Mouse (Mus musculus) CH12.LX (cell line): Measurements from ENCODE around the gene Trpv1. TPM values are rescaled to one million over a fixed set of nuclear protein-coding genes. Genes with fewer than 3 reads are reported as not detected.

ENCODE experiments used
- DNase-seq: peaks from one replicate; pipeline ENCODE4 v3.0.0-alpha.2; 2013; ENCODE audit errors: extremely low read depth
- H3K27ac ChIP-seq: 2 replicates; pipeline ENCODE4 v1.5.1; 2012; ENCODE audit warnings: low read depth, mild to moderate bottlenecking, control low read depth, moderate library complexity; ENCODE audit not compliant: insufficient read depth
- H3K27me3 ChIP-seq: replicated peaks from 2 replicates; pipeline ENCODE3; 2012; ENCODE audit warnings: inconsistent platforms
- H3K36me3 ChIP-seq, 2 experiments: replicated peaks in 1 of 2; 2 replicates each; pipeline versions ENCODE3 to v1.6.1; 2012; ENCODE audit warnings: inconsistent platforms in 1 of 2, low read length in 1 of 2, mild to moderate bottlenecking in 1 of 2, mixed read lengths in 1 of 2, moderate library complexity in 1 of 2; ENCODE audit not compliant: control insufficient read depth in 1 of 2, insufficient read depth in 1 of 2
- H3K4me1 ChIP-seq, 2 experiments: 2 replicates each; pipeline ENCODE4 v1.6.1; 2012; ENCODE audit warnings: inconsistent platforms in 1 of 2, moderate library complexity in 1 of 2; ENCODE audit not compliant: insufficient read depth in 2 of 2, control insufficient read depth in 1 of 2
- H3K4me2 ChIP-seq: 2 replicates; pipeline ENCODE4 v1.6.1; 2012; ENCODE audit warnings: low read depth, mild to moderate bottlenecking, control low read depth; ENCODE audit not compliant: poor library complexity, insufficient read depth, severe bottlenecking
- H3K4me3 ChIP-seq, 3 experiments: fragments of 150-350 bp in 1 of 3; sonication (generic) in 1 of 3; replicated peaks in 1 of 3; 2 replicates each; pipeline versions ENCODE3 to v1.5.1; 2011 to 2012; ENCODE audit warnings: low read depth in 2 of 3, low read length in 2 of 3, mild to moderate bottlenecking in 2 of 3, moderate library complexity in 2 of 3, control low read depth in 1 of 3, improper control_type of control experiment in 1 of 3, inconsistent platforms in 1 of 3, mixed read lengths in 1 of 3; ENCODE audit not compliant: poor library complexity in 1 of 3
- H3K79me2 ChIP-seq: replicated peaks from 2 replicates; pipeline ENCODE4 v1.6.1; 2012; ENCODE audit warnings: mild to moderate bottlenecking, moderate library complexity; ENCODE audit not compliant: control insufficient read depth, poor library complexity, insufficient read depth, severe bottlenecking; ENCODE audit errors: extremely low read depth
- H3K9ac ChIP-seq: 2 replicates; pipeline ENCODE4 v1.6.1; 2012; ENCODE audit warnings: low read depth, mild to moderate bottlenecking, control low read depth, moderate library complexity; ENCODE audit not compliant: insufficient read depth
- H3K9me3 ChIP-seq: replicated peaks from 2 replicates; pipeline ENCODE3; 2012; ENCODE audit warnings: low read length, inconsistent platforms, mixed read lengths
- BHLHE40 ChIP-seq: IDR thresholded peaks from 2 replicates; pipeline ENCODE4 v1.6.1; 2011; ENCODE audit warnings: mild to moderate bottlenecking, low read depth, low read length, improper control_type of control experiment
- CHD1 ChIP-seq: IDR thresholded peaks from 2 replicates; pipeline ENCODE4 v1.6.1; 2012; ENCODE audit warnings: low read depth, low read length, improper control_type of control experiment, inconsistent platforms
- E2F4 ChIP-seq: IDR thresholded peaks from 2 replicates; pipeline ENCODE4 v1.6.1; 2011; ENCODE audit warnings: low read depth, low read length, improper control_type of control experiment; ENCODE audit not compliant: insufficient replicate concordance
- ELF1 ChIP-seq: IDR thresholded peaks from 2 replicates; pipeline ENCODE4 v1.6.1; 2014; ENCODE audit warnings: low read depth, mild to moderate bottlenecking, inconsistent platforms, low read length, improper control_type of control experiment
- GABPA ChIP-seq: IDR thresholded peaks from 2 replicates; pipeline ENCODE4 v1.6.1; 2012; ENCODE audit warnings: low read depth, low read length, improper control_type of control experiment, inconsistent platforms; ENCODE audit not compliant: insufficient replicate concordance
- HCFC1 ChIP-seq: IDR thresholded peaks from 2 replicates; pipeline ENCODE4 v1.6.1; 2012; ENCODE audit warnings: low read depth, mild to moderate bottlenecking, inconsistent platforms, low read length, improper control_type of control experiment
- JUND ChIP-seq: conservative IDR thresholded peaks from 2 replicates; pipeline ENCODE4 v1.6.1; 2011; ENCODE audit warnings: low read depth, low read length, improper control_type of control experiment
- MAFK ChIP-seq: IDR thresholded peaks from 2 replicates; pipeline ENCODE4 v1.6.1; 2011; ENCODE audit warnings: low read length, improper control_type of control experiment; ENCODE audit not compliant: insufficient replicate concordance
- MAX ChIP-seq: IDR thresholded peaks from 2 replicates; pipeline ENCODE4 v1.6.1; 2011; ENCODE audit warnings: low read length, improper control_type of control experiment
- MXI1 ChIP-seq: IDR thresholded peaks from 2 replicates; pipeline ENCODE4 v1.6.1; 2011; ENCODE audit warnings: mild to moderate bottlenecking, low read depth, low read length, improper control_type of control experiment
- MYC ChIP-seq: IDR thresholded peaks from 2 replicates; pipeline ENCODE4 v1.6.1; 2011; ENCODE audit warnings: low read depth, mild to moderate bottlenecking, improper control_type of control experiment, low read length
- NRF1 ChIP-seq: IDR thresholded peaks from 2 replicates; pipeline ENCODE4 v1.6.1; 2014; ENCODE audit warnings: low read depth, mild to moderate bottlenecking, inconsistent platforms, low read length, improper control_type of control experiment, moderate library complexity
- PAX5 ChIP-seq: IDR thresholded peaks from 2 replicates; pipeline ENCODE4 v1.6.1; 2012; ENCODE audit warnings: low read length, inconsistent platforms, mixed read lengths
- RAD21 ChIP-seq: IDR thresholded peaks from 2 replicates; pipeline ENCODE4 v1.6.1; 2011; ENCODE audit warnings: low read depth, mild to moderate bottlenecking, low read length, improper control_type of control experiment, moderate library complexity
- TBP ChIP-seq: conservative IDR thresholded peaks from 2 replicates; pipeline ENCODE4 v1.6.1; 2011; ENCODE audit warnings: low read depth, low read length, improper control_type of control experiment
- UBTF ChIP-seq: IDR thresholded peaks from 2 replicates; pipeline ENCODE4 v1.6.1; 2012; ENCODE audit warnings: low read depth, mild to moderate bottlenecking, inconsistent platforms, low read length, improper control_type of control experiment, moderate library complexity
- USF1 ChIP-seq: IDR thresholded peaks from 2 replicates; pipeline ENCODE4 v1.6.1; 2014; ENCODE audit warnings: low read depth, mild to moderate bottlenecking, inconsistent platforms, low read length, improper control_type of control experiment
- USF2 ChIP-seq: conservative IDR thresholded peaks from 2 replicates; pipeline ENCODE4 v1.6.1; 2011; ENCODE audit warnings: low read depth, low read length, improper control_type of control experiment
- ZKSCAN1 ChIP-seq: IDR thresholded peaks from 2 replicates; pipeline ENCODE4 v1.6.1; 2012; ENCODE audit warnings: low read depth, inconsistent platforms, low read length, improper control_type of control experiment, borderline replicate concordance
- ZNF384 ChIP-seq: IDR thresholded peaks from 2 replicates; pipeline ENCODE4 v1.6.1; 2012; ENCODE audit warnings: low read depth, low read length, improper control_type of control experiment, inconsistent platforms
- dilution Hi-C: fragments of 300-500 bp; cut with MboI; formaldehyde crosslinking; loops from 2 replicates; pipeline ENCODE4 v1.14.3; 2020; ENCODE audit warnings: low sequenced_read_pairs; ENCODE audit not compliant: extremely low pct_unique_long_range_greater_than_20kb, extremely low pct_ligation_motif_present
- in situ Hi-C: fragments of 300-500 bp; cut with MboI; formaldehyde crosslinking; loops from 3 replicates; pipeline ENCODE4 v1.14.3; 2019; ENCODE audit warnings: low sequenced_read_pairs, low pct_ligation_motif_present, low pct_unique_long_range_greater_than_20kb, mixed read lengths
- polyA plus RNA-seq: library from polyadenylated mRNA; unstranded; fragments of >175 nt; gene quantifications from 2 replicates; pipeline ENCODE4 v1.2.1, GENCODE M21; 2012; ENCODE audit warnings: low read depth; ENCODE audit not compliant: insufficient read length
- total RNA-seq, 2 experiments: library from RNA; depleted of rRNA; stranded (reverse); fragments of 300-350 nt in 1 of 2; fragments of >200 nt in 1 of 2; gene quantifications; 2 replicates each; pipeline ENCODE4 v1.2.3; 2012 to 2014

Trpv1 gene
- total and polyA plus RNA-seq, 3 experiments = 0.08 to 0.13 TPM; not detected in 1

- in situ Hi-C loops (no loop called here), dilution Hi-C loops (no loop called here)
- 0 out of 2 replicates have a peak, but pooled peaks have one; percentile 33 for TF ChIP-seq MAX
- TF ChIP-seq USF2 = peak; percentile 84
- no peak for TF ChIP-seq HCFC1
- no peak for TF ChIP-seq MAFK
- TF ChIP-seq USF1 = peak; percentile 75
- TF ChIP-seq BHLHE40 = 0 out of 2 replicates have a peak, but pooled peaks have one; percentile 20
- TF ChIP-seq, all 38 proteins: peak for 4
Observed at GRCm38 (mm10) chr11:73232513-73232912, 1.6 kb upstream of the Trpv1 start.

GRCm38 (mm10) chr11:73235990-73236701, 2.1 kb downstream of the Trpv1 start:
- dilution Hi-C loops = no loop called here

More at GRCm38 (mm10) chr11:73232513-73232912, 1.6 kb upstream of the Trpv1 start:
- H3K4me3 ChIP-seq = no peak overlapping the region
- no peak overlapping the region for H3K27ac ChIP-seq
- no peaks in the 10 kb centered on the region for H3K9me3 ChIP-seq
- H3K4me2 ChIP-seq = peak overlapping the region; percentile 4; the same call in 1 of the 2 replicates
- peaks cover 93% of the 10 kb centered on the region for H3K27me3 ChIP-seq
- no peak for DNase-seq
- no peaks in the 10 kb centered on the region for H3K36me3 ChIP-seq
- no peak overlapping the region for H3K9ac ChIP-seq
- no peaks in the 10 kb centered on the region for H3K4me1 ChIP-seq
- no peaks in the 10 kb centered on the region for H3K79me2 ChIP-seq

DNA sequence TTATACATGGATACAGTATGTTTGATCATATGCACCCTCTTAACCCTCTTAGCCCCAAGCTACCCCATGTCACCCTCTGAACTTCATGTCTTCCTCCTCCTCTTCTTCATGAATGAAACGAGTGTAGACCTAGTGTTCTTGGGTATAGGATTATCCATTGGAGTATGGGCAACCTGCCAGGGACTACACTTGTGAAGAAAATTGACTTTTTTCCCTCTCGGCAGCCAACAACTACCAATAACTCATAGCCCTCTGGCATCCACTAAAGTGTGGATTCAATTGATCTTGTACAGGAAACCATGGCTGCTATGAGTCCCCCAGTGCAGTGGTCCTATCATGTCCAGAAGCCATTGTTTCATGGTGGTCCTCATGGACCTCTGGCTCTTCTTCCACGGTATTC, 2.6 kb downstream of the Trpv1 start:
- H3K4me3 ChIP-seq = no peak overlapping the region
- TF ChIP-seq NRF1 = no peak
- TF ChIP-seq TBP = no peak
- no peak for TF ChIP-seq MAX
- TF ChIP-seq UBTF = no peak
- no peak for TF ChIP-seq RAD21
- TF ChIP-seq ZNF384 = no peak
- no peak for TF ChIP-seq GABPA
- no peak for TF ChIP-seq CHD1
- TF ChIP-seq MXI1 = no peak
- TF ChIP-seq MAFK = no peak
- no peak for TF ChIP-seq JUND
- TF ChIP-seq PAX5 = no peak
- TF ChIP-seq ZKSCAN1 = no peak
- TF ChIP-seq E2F4 = no peak
- TF ChIP-seq ELF1 = no peak
- TF ChIP-seq MYC = no peak
- peaks cover 96% of the 10 kb centered on the region for H3K27me3 ChIP-seq
- no peaks in the 10 kb centered on the region for H3K36me3 ChIP-seq
- dilution Hi-C loops (no loop called here), in situ Hi-C loops (loop anchor here (5.0 kb wide), 1 partner anchor 41 kb away; no protein-coding TSS in a partner anchor)
- H3K9me3 ChIP-seq = no peaks in the 10 kb centered on the region
- H3K9ac ChIP-seq = no peak overlapping the region
- no peak overlapping the region for H3K27ac ChIP-seq
- no peaks in the 10 kb centered on the region for H3K79me2 ChIP-seq
- no peak overlapping the region for H3K4me2 ChIP-seq
- H3K4me1 ChIP-seq = no peaks in the 10 kb centered on the region
- DNase-seq = no peak

More at GRCm38 (mm10) chr11:73235990-73236701, 2.1 kb downstream of the Trpv1 start:
- no peak for TF ChIP-seq NRF1
- DNase-seq = no peak
- H3K36me3 ChIP-seq = no peaks in the 10 kb centered on the region
- no peaks in the 10 kb centered on the region for H3K79me2 ChIP-seq
- no peak overlapping the region for H3K4me3 ChIP-seq
- in situ Hi-C loops = loop anchor here (5.0 kb wide), 1 partner anchor 41 kb away; no protein-coding TSS in a partner anchor
- H3K4me2 ChIP-seq = no peak overlapping the region
- no peak overlapping the region for H3K9ac ChIP-seq
- no peaks in the 10 kb centered on the region for H3K4me1 ChIP-seq
- no peaks in the 10 kb centered on the region for H3K9me3 ChIP-seq
- H3K27ac ChIP-seq = no peak overlapping the region
- H3K27me3 ChIP-seq = peaks cover 96% of the 10 kb centered on the region
